8 mouse cellular contexts compared by ENCODE assay signal in the genomic region with DNA sequence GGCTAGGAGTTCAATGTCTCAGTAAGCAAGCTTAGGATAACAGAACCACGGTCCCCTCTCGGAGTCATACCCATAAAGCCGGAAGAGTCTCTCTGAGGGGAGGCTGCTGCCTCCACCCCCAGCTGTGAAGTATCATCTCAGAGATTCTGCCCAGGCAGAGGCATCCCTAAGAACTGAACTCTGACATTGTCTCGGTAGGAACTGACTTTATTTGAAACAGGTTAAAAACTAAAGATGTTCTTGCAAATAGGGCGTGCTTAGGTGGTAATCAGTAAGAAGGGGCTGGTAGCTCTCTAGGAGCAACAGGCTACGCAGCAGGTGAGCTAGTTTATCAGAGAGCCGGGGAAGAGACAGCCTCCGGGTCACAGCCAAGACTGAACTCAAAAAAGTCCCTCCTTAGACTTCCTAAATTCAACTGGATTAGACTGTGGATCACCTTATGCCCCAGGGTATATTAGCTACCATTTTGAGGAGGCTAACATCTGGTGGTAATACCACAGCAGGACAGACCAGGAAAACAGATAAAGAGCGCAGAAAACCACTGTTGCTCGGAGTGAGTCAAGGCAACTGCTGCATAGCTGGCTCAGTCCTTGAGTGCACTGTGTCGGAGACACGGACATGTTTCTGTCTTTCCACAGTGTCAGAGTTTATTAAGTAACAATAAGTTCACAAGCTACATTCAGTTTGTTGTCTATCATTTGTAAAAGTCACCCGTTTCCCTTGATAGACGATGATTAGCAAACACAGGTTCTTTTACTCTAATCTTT. TPM values are rescaled to one million over a fixed set of nuclear protein-coding genes. Genes with fewer than 3 reads are reported as not detected.
A peak's percentile ranks its signal among the peaks of the same experiment; 100 is the strongest.
DNase-seq lines count a peak whose midpoint lies in the region; ATAC-seq lines count a peak whose summit lies in the region.

No protein-coding gene starts in this region.

- H3K4me1 ChIP-seq in heart, embryonic 12.5 days (replicated peaks): peaks cover 31% of the 10 kb centered on the region
- peaks cover 13% of the 10 kb centered on the region for H3K4me1 ChIP-seq in midbrain, embryonic 15.5 days

- 28% methylated on average over 14 of the region's 14 CpGs for WGBS in heart, embryonic 12.5 days
- 50% methylated on average over 14 of the region's 14 CpGs for WGBS in midbrain, embryonic 15.5 days

- H3K4me3 ChIP-seq in heart, embryonic 12.5 days: peak overlapping the region; percentile 47
- peak overlapping the region; percentile 27 for H3K4me3 ChIP-seq in midbrain, embryonic 15.5 days

- DNase-seq in heart, adult 9 months (ENCODE audit: low spot score in 2 of 2): no peak
- peak; percentile 18 for DNase-seq in embryo, embryonic 11 days
- DNase-seq in induced T-regulatory cell, adult 2 months (ENCODE audit: low read depth): peak; percentile 60
- DNase-seq in right cerebral cortex, postnatal 4 days: no peak
- DNase-seq in natural killer cell, adult 2 months (ENCODE audit: low spot score in 2 of 2): no peak
- no peak for DNase-seq in right cerebral cortex, postnatal 14 days

- H3K36me3 ChIP-seq in heart, embryonic 12.5 days: 0 out of 2 replicates have a peak, but pooled peaks cover 4% of the 10 kb centered on the region
- H3K36me3 ChIP-seq in midbrain, embryonic 15.5 days (replicated peaks): no peaks in the 10 kb centered on the region

- peak overlapping the region; percentile 64 for H3K9ac ChIP-seq in heart, embryonic 12.5 days
- H3K9ac ChIP-seq in midbrain, embryonic 15.5 days: 0 out of 2 replicates have a peak overlapping the region, but pooled peaks have one; percentile 15

- H3K9me3 ChIP-seq in heart, embryonic 12.5 days (replicated peaks): no peaks in the 10 kb centered on the region
- H3K9me3 ChIP-seq in midbrain, embryonic 15.5 days: no peaks in the 10 kb centered on the region

- no peaks in the 10 kb centered on the region for H3K27me3 ChIP-seq in heart, embryonic 12.5 days (replicated peaks)
- 0 out of 2 replicates have a peak, but pooled peaks cover 6% of the 10 kb centered on the region for H3K27me3 ChIP-seq in midbrain, embryonic 15.5 days (replicated peaks)

- ATAC-seq in heart, embryonic 12.5 days (ENCODE audit: insufficient number of reproducible peaks, low FRiP score): no peak
- ATAC-seq in midbrain, embryonic 15.5 days (replicated peaks): no peak

- H3K27ac ChIP-seq in heart, embryonic 12.5 days (ENCODE audit: poor library complexity, severe bottlenecking): peak overlapping the region; percentile 47
- H3K27ac ChIP-seq in midbrain, embryonic 15.5 days: no peak overlapping the region

- H3K4me2 ChIP-seq in heart, embryonic 12.5 days: peak overlapping the region; percentile 72
- H3K4me2 ChIP-seq in midbrain, embryonic 15.5 days: peak overlapping the region; percentile 49

RNA-seq across cellular contexts. Expression of gene Snapc1, which starts 10.7 kb away (rescaled TPM):
- polyA plus RNA-seq in heart, embryonic 12.5 days (2016; fragmentation: Nextera tagmentation; extraction: Ambion mirVana): 18.6 and 20.3 TPM in 2 replicates
- 37.0 and 39.3 TPM in 2 replicates for polyA plus RNA-seq in midbrain, embryonic 15.5 days (2015; fragmentation: Nextera tagmentation; extraction: Ambion mirVana)

RNA-seq across cellular contexts. Expression of gene Gm49321, which starts 16.1 kb away (rescaled TPM):
- polyA plus RNA-seq in heart, embryonic 12.5 days (2016; fragmentation: Nextera tagmentation; extraction: Ambion mirVana): 7.8 and 10.7 TPM in 2 replicates
- 24.2 and 26.1 TPM in 2 replicates for polyA plus RNA-seq in midbrain, embryonic 15.5 days (2015; fragmentation: Nextera tagmentation; extraction: Ambion mirVana)

RNA-seq across cellular contexts. Expression of gene Syt16, which starts 43.9 kb away (rescaled TPM):
- polyA plus RNA-seq in heart, embryonic 12.5 days (2016; fragmentation: Nextera tagmentation; extraction: Ambion mirVana): 0.33 and 0.81 TPM in 2 replicates
- 85.4 and 91.2 TPM in 2 replicates for polyA plus RNA-seq in midbrain, embryonic 15.5 days (2015; fragmentation: Nextera tagmentation; extraction: Ambion mirVana)

RNA-seq across cellular contexts. Expression of gene Hif1a, which starts 52.4 kb away (rescaled TPM):
- 219 and 235 TPM in 2 replicates for polyA plus RNA-seq in heart, embryonic 12.5 days (2016; fragmentation: Nextera tagmentation; extraction: Ambion mirVana)
- 78.3 and 79.0 TPM in 2 replicates for polyA plus RNA-seq in midbrain, embryonic 15.5 days (2015; fragmentation: Nextera tagmentation; extraction: Ambion mirVana)

Comparison
In these comparisons a context has a peak if more than half of its experiments do, and no peak if none do; other contexts are left out.
1. DNase-seq: peak in embryo, embryonic 11 days (single experiment) and induced T-regulatory cell, adult 2 months (single experiment); none in heart, adult 9 months (0 of 2), right cerebral cortex, postnatal 4 days (single experiment), natural killer cell, adult 2 months (0 of 2) and right cerebral cortex, postnatal 14 days (single experiment).
2. RNA of gene Syt16, which starts 43.9 kb away (polyA plus RNA-seq): 85.4 to 91.2 TPM in midbrain, embryonic 15.5 days; 0.33 to 0.81 TPM in heart, embryonic 12.5 days; every median in the first group is over 10 times any median in the second.